Mouse (Mus musculus): ENCODE results near the gene Defb26.

Defb26 gene

GRCm38 (mm10) chr2:152511592-152511991 lies at the start of gene Defb26:
Gene Defb26, minus strand, starts transcription at chr2:152511692.
- DNase-seq (ENCODE audit: low spot score) = no peak

- DNase-seq (ENCODE audit: low spot score) = no peak
Measured at GRCm38 (mm10) chr2:152556655-152557054, 45.2 kb upstream of the Defb26 start.

GRCm38 (mm10) chr2:152553774-152554423 lies 42.4 kb upstream of the Defb26 start:
- peak; percentile 15 for DNase-seq (ENCODE audit: low spot score)

GRCm38 (mm10) chr2:152548124-152548523 lies 36.6 kb upstream of the Defb26 start:
- DNase-seq (ENCODE audit: low spot score) = no peak

- peak; percentile 12 for DNase-seq (ENCODE audit: low spot score)
Measured at GRCm38 (mm10) chr2:152544691-152545090, 33.2 kb upstream of the Defb26 start.

- DNase-seq (ENCODE audit: low spot score) = peak; percentile 3
Measured at GRCm38 (mm10) chr2:152543478-152543877, 32.0 kb upstream of the Defb26 start.

- no peak for DNase-seq (ENCODE audit: low spot score)
Measured at GRCm38 (mm10) chr2:152542897-152543296, 31.4 kb upstream of the Defb26 start.

GRCm38 (mm10) chr2:152541979-152542378 lies 30.5 kb upstream of the Defb26 start:
- DNase-seq (ENCODE audit: low spot score) = no peak

GRCm38 (mm10) chr2:152539944-152540710 lies 28.6 kb upstream of the Defb26 start, which contains the start of gene Defb29:
Gene Defb29, minus strand, starts transcription at chr2:152540098.
- DNase-seq (ENCODE audit: low spot score) = no peak

- no peak for DNase-seq (ENCODE audit: low spot score)
Measured at GRCm38 (mm10) chr2:152517981-152518380, 6.5 kb upstream of the Defb26 start, which contains the start of gene Defb28. Gene Defb28, plus strand, starts transcription at chr2:152518255.

- no peak for DNase-seq (ENCODE audit: low spot score)
Measured at GRCm38 (mm10) chr2:152516084-152516483, 4.6 kb upstream of the Defb26 start.

- no peak for DNase-seq (ENCODE audit: low spot score)
Measured at GRCm38 (mm10) chr2:152503950-152504349, 7.5 kb downstream of the Defb26 start.

GRCm38 (mm10) chr2:152500863-152501229 lies 10.6 kb downstream of the Defb26 start:
- DNase-seq (ENCODE audit: low spot score) = no peak

- no peak for DNase-seq (ENCODE audit: low spot score)
Measured at GRCm38 (mm10) chr2:152500204-152500862, 11.2 kb downstream of the Defb26 start.

GRCm38 (mm10) chr2:152498020-152498419 lies 13.5 kb downstream of the Defb26 start:
- DNase-seq (ENCODE audit: low spot score) = no peak

GRCm38 (mm10) chr2:152493151-152493550 lies 18.3 kb downstream of the Defb26 start:
- DNase-seq (ENCODE audit: low spot score) = no peak

GRCm38 (mm10) chr2:152490038-152490437 lies 21.5 kb downstream of the Defb26 start, which contains the start of gene Defb22:
Gene Defb22, minus strand, starts transcription at chr2:152490138.
- DNase-seq (ENCODE audit: low spot score) = no peak

GRCm38 (mm10) chr2:152487024-152487423 lies 24.5 kb downstream of the Defb26 start:
- no peak for DNase-seq (ENCODE audit: low spot score)

GRCm38 (mm10) chr2:152481726-152482125 lies 29.8 kb downstream of the Defb26 start:
- peak; percentile 10 for DNase-seq (ENCODE audit: low spot score)

GRCm38 (mm10) chr2:152480881-152481280 lies 30.6 kb downstream of the Defb26 start:
- DNase-seq (ENCODE audit: low spot score) = no peak

- DNase-seq (ENCODE audit: low spot score) = no peak
Measured at GRCm38 (mm10) chr2:152476763-152477162, 34.7 kb downstream of the Defb26 start, which contains the start of gene Defb20. Gene Defb20, plus strand, starts transcription at chr2:152477063.

GRCm38 (mm10) chr2:152472434-152472833 lies 39.1 kb downstream of the Defb26 start:
- no peak for DNase-seq (ENCODE audit: low spot score)

- peak; percentile 47 for DNase-seq (ENCODE audit: low spot score)
Measured at GRCm38 (mm10) chr2:152470973-152471372, 40.5 kb downstream of the Defb26 start.
